Mouse (Mus musculus) CH12.LX (cell line): Measurements from ENCODE around the gene Dgkg.

Experiments
- CTCF ChIP-seq, 2 experiments: IDR thresholded peaks in 1 of 2; conservative IDR thresholded peaks in 1 of 2; 2 replicates each; pipeline ENCODE4 v1.5.1; 2011 to 2012; ENCODE audit warnings: low read depth in 2 of 2, low read length in 2 of 2, improper control_type of control experiment in 1 of 2, inconsistent platforms in 1 of 2, mild to moderate bottlenecking in 1 of 2, moderate library complexity in 1 of 2
- ELF1 ChIP-seq: IDR thresholded peaks from 2 replicates; pipeline ENCODE4 v1.6.1; 2014; ENCODE audit warnings: low read depth, mild to moderate bottlenecking, inconsistent platforms, low read length, improper control_type of control experiment
- EP300 ChIP-seq: IDR thresholded peaks from 2 replicates; pipeline ENCODE4 v1.6.1; 2011; ENCODE audit warnings: low read length, improper control_type of control experiment
- ETS1 ChIP-seq: conservative IDR thresholded peaks from 2 replicates; pipeline ENCODE4 v1.6.1; 2012; ENCODE audit warnings: low read depth, mild to moderate bottlenecking, inconsistent platforms, low read length, improper control_type of control experiment, moderate library complexity
- HCFC1 ChIP-seq: IDR thresholded peaks from 2 replicates; pipeline ENCODE4 v1.6.1; 2012; ENCODE audit warnings: low read depth, mild to moderate bottlenecking, inconsistent platforms, low read length, improper control_type of control experiment
- MAZ ChIP-seq: IDR thresholded peaks from 2 replicates; pipeline ENCODE4 v1.6.1; 2012; ENCODE audit warnings: low read depth, mild to moderate bottlenecking, inconsistent platforms, low read length, improper control_type of control experiment, moderate library complexity
- MEF2A ChIP-seq: IDR thresholded peaks from 2 replicates; pipeline ENCODE4 v1.6.1; 2014; ENCODE audit warnings: low read depth, mild to moderate bottlenecking, inconsistent platforms, low read length, improper control_type of control experiment, borderline replicate concordance
- NELFE ChIP-seq: IDR thresholded peaks from 2 replicates; pipeline ENCODE4 v1.6.1; 2011; ENCODE audit warnings: low read depth, low read length, improper control_type of control experiment
- POLR2A ChIP-seq: IDR thresholded peaks from 2 replicates; pipeline ENCODE4 v1.6.1; 2011; ENCODE audit warnings: low read depth, mild to moderate bottlenecking, improper control_type of control experiment, low read length
- TCF12 ChIP-seq: IDR thresholded peaks from 2 replicates; pipeline ENCODE4 v1.6.1; 2014; ENCODE audit warnings: low read depth, mild to moderate bottlenecking, inconsistent platforms, low read length, improper control_type of control experiment
- USF2 ChIP-seq: conservative IDR thresholded peaks from 2 replicates; pipeline ENCODE4 v1.6.1; 2011; ENCODE audit warnings: low read depth, low read length, improper control_type of control experiment
- ZNF384 ChIP-seq: IDR thresholded peaks from 2 replicates; pipeline ENCODE4 v1.6.1; 2012; ENCODE audit warnings: low read depth, low read length, improper control_type of control experiment, inconsistent platforms

GRCm38 (mm10) chr16:22564259-22564906 is 92.6 kb downstream of the Dgkg start:
- peak; percentile 93 to 99 for TF ChIP-seq CTCF (conservative IDR thresholded peaks at IDR 0.05 in 1 of 2, IDR thresholded peaks at IDR 0.05 in 1 of 2; ENCODE audit: low read depth in 2 of 2, low read length in 2 of 2)
- no peak for TF ChIP-seq EP300
- no peak for TF ChIP-seq POLR2A
- TF ChIP-seq HCFC1 = no peak
- TF ChIP-seq TCF12 = peak; percentile 40; the same call in 1 of the 2 replicates
- TF ChIP-seq ETS1 = no peak
- TF ChIP-seq MAZ = no peak
- TF ChIP-seq NELFE = no peak; the same call in 1 of the 2 replicates
- TF ChIP-seq MEF2A = no peak
- TF ChIP-seq ZNF384 = no peak
- no peak for TF ChIP-seq ELF1
- TF ChIP-seq USF2 = no peak
